Mouse (Mus musculus) thymus, adult 2 months (tissue): Measurements from ENCODE around the gene Gm21983.

ENCODE experiments used
- CTCF ChIP-seq: fragments of 200-500 bp; IDR thresholded peaks from 2 replicates; pipeline ENCODE4 v1.5.1; 2012; ENCODE audit warnings: mild to moderate bottlenecking, control low read depth, low read length, moderate library complexity, borderline replicate concordance; ENCODE audit not compliant: control insufficient read depth, poor library complexity, insufficient read depth; ENCODE audit errors: extremely low read depth
- POLR2A ChIP-seq: fragments of 200-500 bp; IDR thresholded peaks from 2 replicates; pipeline ENCODE4 v1.6.1; 2012; ENCODE audit warnings: mild to moderate bottlenecking, low read length, control low read depth, moderate library complexity; ENCODE audit not compliant: control insufficient read depth, poor library complexity, insufficient read depth; ENCODE audit errors: extremely low read depth

- TF ChIP-seq CTCF (no peak), POLR2A (no peak)
These were observed 11.5 kb upstream of the Gm21983 start for GRCm38 (mm10) chr7:27192434-27192833.
